ENCODE assay signal across 9 mouse cellular contexts in genomic region chr19:4232186-4232572, GRCm38 (mm10). TPM values are rescaled to one million over a fixed set of nuclear protein-coding genes. Genes with fewer than 3 reads are reported as not detected.
DNase-seq lines count a peak whose midpoint lies in the region; ATAC-seq and TF ChIP-seq lines count a peak whose summit lies in the region.
"Had no signal": no experiment of that assay in that cellular context is flagged by ENCODE, and none has a peak within 500 bp of the region (broad histone marks: within the 10 kb centered on the region; RNA-seq: fewer than 3 reads in every experiment).

No protein-coding gene starts in this region.

- H3K27ac ChIP-seq in heart, embryonic 12.5 days (ENCODE audit: poor library complexity, severe bottlenecking), result peak overlapping the region; percentile 87
- H3K27ac ChIP-seq in ES-E14 (ENCODE audit: insufficient read depth, low read depth, low read length, poor library complexity, severe bottlenecking), result 0 out of 2 replicates have a peak overlapping the region, but pooled peaks have one; percentile 6
- H3K27ac ChIP-seq in forebrain, embryonic 14.5 days (ENCODE audit: low read depth, low read length), result peak overlapping the region; percentile 52; the same call in 1 of the 2 replicates
- peak overlapping the region; percentile 72 for H3K27ac ChIP-seq in liver, embryonic 14.5 days
- H3K27ac ChIP-seq in small intestine, adult 2 months (ENCODE audit: insufficient read depth, low read depth, low read length), result peak overlapping the region; percentile 97

- H3K27me3 ChIP-seq in heart, embryonic 12.5 days (replicated peaks), result peaks cover 40% of the 10 kb centered on the region
- no peaks in the 10 kb centered on the region; the same call in 1 of the 2 replicates for H3K27me3 ChIP-seq in forebrain, embryonic 14.5 days (replicated peaks; ENCODE audit: control insufficient read depth, insufficient read depth, low read length)
- H3K27me3 ChIP-seq in liver, embryonic 14.5 days (ENCODE audit: control insufficient read depth, insufficient read depth, low read length), result no peaks in the 10 kb centered on the region; the same call in 1 of the 2 replicates
- H3K27me3 ChIP-seq in small intestine, adult 2 months (ENCODE audit: control insufficient read depth, insufficient read depth, low read length), result no peaks in the 10 kb centered on the region

- TF ChIP-seq CTCF in liver, embryonic 14.5 days (IDR thresholded peaks at IDR 0.05; ENCODE audit: low read depth), result no peak
- no peak for TF ChIP-seq CTCF in small intestine, adult 2 months (IDR thresholded peaks at IDR 0.05; ENCODE audit: extremely low read depth, insufficient read length, insufficient replicate concordance, low read depth, low read length)

- intact Hi-C loops in heart, postnatal 10 days (cut with DNase I), result no loop called here

- TF ChIP-seq POLR2A in small intestine, adult 2 months (IDR thresholded peaks at IDR 0.05; ENCODE audit: low read depth, low read length), result no peak

- H3K4me2 ChIP-seq in heart, embryonic 12.5 days, result peak overlapping the region; percentile 82
- peak overlapping the region; percentile 75 for H3K4me2 ChIP-seq in forebrain, embryonic 14.5 days (ENCODE audit: low read length)
- peak overlapping the region; percentile 82 for H3K4me2 ChIP-seq in liver, embryonic 14.5 days (ENCODE audit: low read depth)

- TF ChIP-seq EP300 in liver, embryonic 14.5 days (IDR thresholded peaks at IDR 0.05; ENCODE audit: low read depth), result no peak

- H3K9me3 ChIP-seq in heart, embryonic 12.5 days (replicated peaks), result no peaks in the 10 kb centered on the region
- H3K9me3 ChIP-seq in ES-E14 (ENCODE audit: control insufficient read depth, insufficient read depth, low read depth, low read length), result no peaks in the 10 kb centered on the region
- H3K9me3 ChIP-seq in forebrain, embryonic 14.5 days (replicated peaks; ENCODE audit: control insufficient read depth, low read length), result no peaks in the 10 kb centered on the region
- H3K9me3 ChIP-seq in liver, embryonic 14.5 days (ENCODE audit: control insufficient read depth, low read length), result no peaks in the 10 kb centered on the region

- no peaks in the 10 kb centered on the region for H3K36me3 ChIP-seq in heart, embryonic 12.5 days
- no peaks in the 10 kb centered on the region for H3K36me3 ChIP-seq in ES-E14 (ENCODE audit: control insufficient read depth, insufficient read depth, low read length, poor library complexity, severe bottlenecking)
- H3K36me3 ChIP-seq in forebrain, embryonic 14.5 days (ENCODE audit: control insufficient read depth, insufficient read depth, low read length), result no peaks in the 10 kb centered on the region
- H3K36me3 ChIP-seq in liver, embryonic 14.5 days (replicated peaks; ENCODE audit: control insufficient read depth, insufficient read depth, low read depth), result no peaks in the 10 kb centered on the region
- no peaks in the 10 kb centered on the region for H3K36me3 ChIP-seq in small intestine, adult 2 months (ENCODE audit: control insufficient read depth, insufficient read depth, low read length)

- 0 out of 2 replicates have a peak, but pooled peaks have one; percentile 1 for ATAC-seq in heart, embryonic 12.5 days (ENCODE audit: insufficient number of reproducible peaks, low FRiP score)
- 0 out of 2 replicates have a peak, but pooled peaks have one; percentile 15 for ATAC-seq in forebrain, embryonic 14.5 days
- no peak for ATAC-seq in liver, embryonic 14.5 days (ENCODE audit: insufficient read depth)
- no peak for ATAC-seq in megakaryocyte-erythroid progenitor cell, adult 5-6 weeks (replicated peaks; ENCODE audit: low FRiP score, low TSS enrichment, poor library complexity, severe bottlenecking)

- H3K4me1 ChIP-seq in heart, embryonic 12.5 days (replicated peaks), result peaks cover 20% of the 10 kb centered on the region
- H3K4me1 ChIP-seq in ES-E14 (ENCODE audit: control insufficient read depth in 2 of 2, insufficient read depth in 2 of 2, low read length in 2 of 2, poor library complexity in 1 of 2), result peaks cover 2 to 9% of the 10 kb centered on the region in 2 experiments; a peak in 1 of 4 replicates
- H3K4me1 ChIP-seq in forebrain, embryonic 14.5 days (ENCODE audit: control insufficient read depth, insufficient read depth, low read length), result peaks cover 7% of the 10 kb centered on the region; the same call in 1 of the 2 replicates
- H3K4me1 ChIP-seq in liver, embryonic 14.5 days (replicated peaks; ENCODE audit: control insufficient read depth in 2 of 2, insufficient read depth in 2 of 2, low read length in 1 of 2), result peaks cover 5 to 13% of the 10 kb centered on the region in 2 experiments; a peak in 3 of 4 replicates
- H3K4me1 ChIP-seq in small intestine, adult 2 months (ENCODE audit: control insufficient read depth, insufficient read depth, insufficient read length, low read length), result peaks cover 12% of the 10 kb centered on the region

- 16% methylated on average over 2 of the region's 2 CpGs for WGBS in heart, embryonic 12.5 days
- WGBS in forebrain, embryonic 14.5 days, result 41% methylated on average over 2 of the region's 2 CpGs
- 10% methylated on average over 2 of the region's 2 CpGs for WGBS in liver, embryonic 14.5 days (ENCODE audit: insufficient replicate concordance)
- 0% methylated on average over 2 of the region's 2 CpGs for WGBS in small intestine, adult 2 months

- DNase-seq in heart, postnatal 10 days, result no peak
- DNase-seq in ES-E14 (ENCODE audit: low read depth, low spot score), result no peak
- no peak for DNase-seq in forebrain, embryonic 14.5 days (ENCODE audit: low spot score)
- DNase-seq in liver, embryonic 14.5 days (ENCODE audit: low read depth in 3 of 3, low spot score in 3 of 3), result peak in 1 of 3 experiments; percentile 17
- DNase-seq in cerebellum, postnatal 25 days, result no peak

- peak overlapping the region; percentile 80 for H3K9ac ChIP-seq in heart, embryonic 12.5 days
- H3K9ac ChIP-seq in ES-E14 (ENCODE audit: insufficient read depth, low read depth, low read length, poor library complexity, severe bottlenecking), result no peak overlapping the region; the same call in 1 of the 2 replicates
- peak overlapping the region; percentile 68 for H3K9ac ChIP-seq in forebrain, embryonic 14.5 days (ENCODE audit: low read length)
- H3K9ac ChIP-seq in liver, embryonic 14.5 days (replicated peaks), result peak overlapping the region; percentile 63

- in situ Hi-C loops in ES-E14 (cut with MboI; ENCODE audit: low sequenced_read_pairs in 2 of 2, unreplicated experiment in 2 of 2), result no loop called here

- H3K4me3 ChIP-seq in heart, embryonic 12.5 days, result peak overlapping the region; percentile 73
- H3K4me3 ChIP-seq in ES-E14 (ENCODE audit: insufficient read depth in 1 of 2, low read depth in 1 of 2, low read length in 2 of 2, poor library complexity in 1 of 2, severe bottlenecking in 1 of 2), result peak overlapping the region; percentile 63 to 89; a peak in 3 of 4 replicates
- H3K4me3 ChIP-seq in forebrain, embryonic 14.5 days (ENCODE audit: low read depth, low read length), result peak overlapping the region; percentile 57
- H3K4me3 ChIP-seq in liver, embryonic 14.5 days (ENCODE audit: insufficient read depth in 1 of 2, low read depth in 2 of 2, low read length in 2 of 2), result peak overlapping the region; percentile 68 to 95
- H3K4me3 ChIP-seq in small intestine, adult 2 months (ENCODE audit: low read depth, low read length), result peak overlapping the region; percentile 76

RNA-seq across cellular contexts. Expression of gene Pold4, which starts 0.5 kb away (rescaled TPM):
- polyA plus RNA-seq in heart, embryonic 12.5 days (2016; fragmentation: Nextera tagmentation; extraction: Ambion mirVana), result 16.6 and 19.4 TPM in 2 replicates
- 10 to 100 TPM; 10.7 to 13.5 TPM for total RNA-seq in heart, postnatal 10 days (2021)
- total RNA-seq in ES-E14 (2012; rRNA removed), result 6.2 and 8.7 TPM in 2 replicates
- 17.6 and 19.0 TPM in 2 replicates for polyA plus RNA-seq in forebrain, embryonic 14.5 days (2014; fragmentation: Nextera tagmentation; extraction: Ambion mirVana)
- polyA plus RNA-seq in liver, embryonic 14.5 days (2012; rRNA removed), result 15.2 and 15.9 TPM in 2 replicates
- 12.9 and 13.1 TPM in 2 replicates for polyA plus RNA-seq in liver, embryonic 14.5 days (2014; fragmentation: Nextera tagmentation; extraction: Ambion mirVana)
- polyA plus RNA-seq in small intestine, adult 2 months (2012; rRNA removed), result 46.4 and 118 TPM in 2 replicates
- 20.0 and 22.3 TPM in 2 replicates for total RNA-seq in megakaryocyte-erythroid progenitor cell, adult 5-6 weeks (2014; fragmentation: Nextera tagmentation)
- total RNA-seq in megakaryocyte-erythroid progenitor cell, adult 5-6 weeks (2017), result 27.2 and 28.2 TPM in 2 replicates

RNA-seq across cellular contexts. Expression of gene AC109138.7, which starts 18.0 kb away (rescaled TPM):
- not detected in 2 replicates for polyA plus RNA-seq in heart, embryonic 12.5 days (2016; fragmentation: Nextera tagmentation; extraction: Ambion mirVana)
- not detected for total RNA-seq in heart, postnatal 10 days (2021)
- total RNA-seq in ES-E14 (2012; rRNA removed), result not detected in 2 replicates
- not detected in 2 replicates for polyA plus RNA-seq in forebrain, embryonic 14.5 days (2014; fragmentation: Nextera tagmentation; extraction: Ambion mirVana)
- polyA plus RNA-seq in liver, embryonic 14.5 days (2012; rRNA removed), result not detected in 2 replicates
- polyA plus RNA-seq in liver, embryonic 14.5 days (2014; fragmentation: Nextera tagmentation; extraction: Ambion mirVana), result not detected in 2 replicates
- polyA plus RNA-seq in small intestine, adult 2 months (2012; rRNA removed), result not detected in 2 replicates
- total RNA-seq in megakaryocyte-erythroid progenitor cell, adult 5-6 weeks (2014; fragmentation: Nextera tagmentation), result 2.1 TPM in 1 of 2 replicates, not detected in the other
- total RNA-seq in megakaryocyte-erythroid progenitor cell, adult 5-6 weeks (2017), result not detected in 2 replicates
- total RNA-seq: layer of hippocampus, postnatal 25 days had no signal

RNA-seq across cellular contexts. Expression of gene Clcf1, which starts 18.1 kb away (rescaled TPM):
- polyA plus RNA-seq in heart, embryonic 12.5 days (2016; fragmentation: Nextera tagmentation; extraction: Ambion mirVana), result 1.3 and 1.4 TPM in 2 replicates
- 1 to 10 TPM; 1.6 to 2.5 TPM for total RNA-seq in heart, postnatal 10 days (2021)
- total RNA-seq in ES-E14 (2012; rRNA removed), result 2.2 and 2.7 TPM in 2 replicates
- 0.61 and 0.85 TPM in 2 replicates for polyA plus RNA-seq in forebrain, embryonic 14.5 days (2014; fragmentation: Nextera tagmentation; extraction: Ambion mirVana)
- 1.1 TPM in 2 replicates for polyA plus RNA-seq in liver, embryonic 14.5 days (2012; rRNA removed)
- polyA plus RNA-seq in liver, embryonic 14.5 days (2014; fragmentation: Nextera tagmentation; extraction: Ambion mirVana), result 0.42 and 0.43 TPM in 2 replicates
- polyA plus RNA-seq in small intestine, adult 2 months (2012; rRNA removed), result 10.1 and 12.4 TPM in 2 replicates
- total RNA-seq in megakaryocyte-erythroid progenitor cell, adult 5-6 weeks (2014; fragmentation: Nextera tagmentation), result 4.6 and 6.9 TPM in 2 replicates
- total RNA-seq in megakaryocyte-erythroid progenitor cell, adult 5-6 weeks (2017), result 0.99 TPM in 1 of 2 replicates, not detected in the other

RNA-seq across cellular contexts. Expression of gene Rad9a, which starts 30.7 kb away (rescaled TPM):
- polyA plus RNA-seq in heart, embryonic 12.5 days (2016; fragmentation: Nextera tagmentation; extraction: Ambion mirVana), result 22.6 and 23.1 TPM in 2 replicates
- total RNA-seq in heart, postnatal 10 days (2021), result 1 to 10 TPM; 6.0 to 8.6 TPM
- 33.1 and 42.1 TPM in 2 replicates for total RNA-seq in ES-E14 (2012; rRNA removed)
- polyA plus RNA-seq in forebrain, embryonic 14.5 days (2014; fragmentation: Nextera tagmentation; extraction: Ambion mirVana), result 25.5 and 25.7 TPM in 2 replicates
- 20.8 and 21.4 TPM in 2 replicates for polyA plus RNA-seq in liver, embryonic 14.5 days (2012; rRNA removed)
- 14.3 and 16.8 TPM in 2 replicates for polyA plus RNA-seq in liver, embryonic 14.5 days (2014; fragmentation: Nextera tagmentation; extraction: Ambion mirVana)
- 8.2 and 12.2 TPM in 2 replicates for polyA plus RNA-seq in small intestine, adult 2 months (2012; rRNA removed)
- total RNA-seq in megakaryocyte-erythroid progenitor cell, adult 5-6 weeks (2014; fragmentation: Nextera tagmentation), result 35.5 and 47.7 TPM in 2 replicates
- 17.5 and 29.6 TPM in 2 replicates for total RNA-seq in megakaryocyte-erythroid progenitor cell, adult 5-6 weeks (2017)

RNA-seq across cellular contexts. Expression of gene Ssh3, which starts 36.8 kb away (rescaled TPM):
- 4.5 and 4.7 TPM in 2 replicates for polyA plus RNA-seq in heart, embryonic 12.5 days (2016; fragmentation: Nextera tagmentation; extraction: Ambion mirVana)
- total RNA-seq in heart, postnatal 10 days (2021), result 10 to 100 TPM in 1 of 2 experiments, 1 to 10 TPM in 1; 10.0 to 12.0 TPM
- total RNA-seq in ES-E14 (2012; rRNA removed), result 7.3 and 15.1 TPM in 2 replicates
- 4.0 and 4.3 TPM in 2 replicates for polyA plus RNA-seq in forebrain, embryonic 14.5 days (2014; fragmentation: Nextera tagmentation; extraction: Ambion mirVana)
- polyA plus RNA-seq in liver, embryonic 14.5 days (2012; rRNA removed), result 2.8 and 3.5 TPM in 2 replicates
- polyA plus RNA-seq in liver, embryonic 14.5 days (2014; fragmentation: Nextera tagmentation; extraction: Ambion mirVana), result 1.3 and 1.4 TPM in 2 replicates
- 72.2 and 105 TPM in 2 replicates for polyA plus RNA-seq in small intestine, adult 2 months (2012; rRNA removed)
- total RNA-seq in megakaryocyte-erythroid progenitor cell, adult 5-6 weeks (2014; fragmentation: Nextera tagmentation), result 5.9 and 27.6 TPM in 2 replicates
- 7.0 and 8.6 TPM in 2 replicates for total RNA-seq in megakaryocyte-erythroid progenitor cell, adult 5-6 weeks (2017)

Comparison
In these comparisons a context has a peak if more than half of its experiments do, and no peak if none do; other contexts are left out.
1. ATAC-seq: peak in heart, embryonic 12.5 days (single experiment) and forebrain, embryonic 14.5 days (single experiment); none in liver, embryonic 14.5 days (single experiment) and megakaryocyte-erythroid progenitor cell, adult 5-6 weeks (single experiment).
2. H3K27ac ChIP-seq: peak in every context shown above with its lines; median percentile 97 in small intestine, adult 2 months; 87 in heart, embryonic 12.5 days; 72 in liver, embryonic 14.5 days; 52 in forebrain, embryonic 14.5 days; 6 in ES-E14.
3. Peak in every context shown above with its lines, with median percentiles within 50 percentile points of each other: H3K4me2 ChIP-seq and H3K4me3 ChIP-seq.